Mouse (Mus musculus): ENCODE data around the gene Cnot11.
"Not testable (repeated sequence)": the region's sequence is repeated elsewhere in the genome, so short reads cannot be mapped to it uniquely, and the experiment has no call there.

The Cnot11 gene

GRCm38 (mm10) chr1:39581215-39581614 lies 46.4 kb downstream of the Cnot11 start:
- no peak for DNase-seq

DNA sequence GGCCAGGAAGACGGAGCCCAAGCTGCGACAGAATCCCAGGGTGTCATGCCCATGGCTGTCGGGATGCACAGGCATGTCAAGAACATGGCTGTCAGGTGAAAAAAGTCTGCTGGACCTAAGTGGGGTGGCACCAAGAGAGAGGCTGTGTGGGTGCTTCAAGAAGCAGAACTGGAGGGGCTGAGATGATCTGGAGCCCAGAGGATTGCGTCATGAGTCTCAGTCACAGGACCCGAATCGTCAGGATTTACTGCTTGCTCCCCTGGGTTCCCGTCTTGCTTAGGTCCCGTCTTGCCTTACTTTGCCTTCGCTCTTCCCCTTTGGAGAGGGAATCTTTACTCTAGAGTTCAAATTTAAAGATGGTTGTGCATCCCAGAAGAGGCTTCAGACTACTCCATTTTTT lies 48.4 kb downstream of the Cnot11 start:
- no peak for DNase-seq

DNA sequence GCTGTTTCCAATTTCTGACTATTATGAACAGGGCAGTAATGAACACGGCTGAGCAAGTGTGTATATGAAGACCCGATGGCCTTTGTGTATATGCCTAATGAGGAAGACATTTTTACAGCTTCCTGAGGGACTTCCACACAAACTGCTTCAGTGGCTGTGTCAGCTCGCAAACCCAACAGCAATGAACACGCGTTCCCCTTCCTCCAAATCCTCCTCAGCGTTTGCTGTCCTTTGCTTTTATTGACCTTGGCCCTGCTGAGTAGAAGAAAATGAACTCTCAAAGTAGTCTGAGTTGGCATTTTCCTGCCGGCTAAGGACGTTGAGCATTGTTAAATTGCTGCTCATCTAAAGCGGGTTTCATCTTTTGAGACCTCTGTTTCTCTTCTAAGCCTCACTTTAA lies 50.6 kb downstream of the Cnot11 start:
- DNase-seq: no peak

DNA sequence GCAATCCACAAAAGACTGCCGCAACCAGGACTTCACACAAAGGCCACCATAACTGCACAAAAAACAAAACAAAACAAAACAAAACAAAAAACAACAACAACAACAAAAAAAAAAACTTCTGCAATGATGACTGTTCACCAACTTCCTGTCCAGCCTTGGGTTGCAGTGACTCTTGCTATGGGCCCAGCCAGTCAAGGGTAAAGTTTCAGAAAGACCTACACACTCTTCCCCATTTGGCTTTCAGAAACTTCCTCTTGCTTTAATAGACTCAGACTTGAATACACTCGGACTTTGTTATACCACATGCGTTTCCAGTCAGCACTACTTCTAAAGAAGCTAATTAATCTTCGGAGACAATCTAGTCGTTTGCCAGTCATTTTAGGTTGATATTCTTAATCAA lies 55.4 kb downstream of the Cnot11 start:
- DNase-seq: no peak

- not testable (repeated sequence) for DNase-seq
These were observed 56.8 kb downstream of the Cnot11 start for GRCm38 (mm10) chr1:39591557-39591956.

- no peak for DNase-seq
These were observed 57.3 kb downstream of the Cnot11 start for GRCm38 (mm10) chr1:39592090-39592489.

- DNase-seq: no peak
These were observed 59.0 kb downstream of the Cnot11 start for GRCm38 (mm10) chr1:39593836-39594235.

Data from thymus, postnatal 25 days (tissue).